Mouse (Mus musculus) kidney, adult 8-10 months (tissue): ENCODE results near the gene Fndc11.
"Not testable (repeated sequence)": the region's sequence is repeated elsewhere in the genome, so short reads cannot be mapped to it uniquely, and the experiment has no call there.

Source experiments
- DNase-seq, 2 experiments: peaks; one replicate each; pipeline ENCODE4 v3.0.0; 2022

Fndc11 gene

DNA sequence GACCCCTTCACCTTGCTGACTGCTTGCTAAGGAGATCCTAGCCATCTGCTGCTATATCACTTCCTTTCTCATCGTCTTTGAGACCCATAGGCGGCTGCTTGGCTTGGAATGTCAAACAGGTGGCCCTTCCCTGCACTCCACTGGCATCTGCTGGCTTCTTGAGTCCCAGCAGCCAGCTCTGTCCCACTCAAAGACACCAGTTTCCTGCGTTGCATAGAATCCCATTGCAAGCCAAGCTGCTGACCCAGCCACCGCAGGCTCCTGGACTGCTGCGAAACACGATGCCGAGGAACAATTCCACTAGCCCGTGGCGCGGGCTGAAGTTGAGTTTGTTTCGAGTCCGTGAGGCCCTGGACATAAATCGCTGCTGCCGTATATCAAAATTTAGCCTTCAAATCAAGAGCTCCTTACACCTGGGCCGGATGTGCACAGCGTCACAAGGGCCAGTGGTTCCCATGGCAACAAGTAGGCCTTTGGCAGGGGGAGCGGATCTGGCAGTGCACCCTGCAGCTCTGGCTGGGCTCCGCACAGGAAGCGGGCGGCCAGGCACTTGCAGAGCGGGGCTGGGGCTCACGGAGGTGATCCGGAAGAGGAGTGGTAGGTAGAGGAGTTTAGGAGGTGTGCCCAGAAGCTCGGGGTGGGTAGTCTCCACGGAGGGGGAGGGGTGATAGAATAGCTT lies at the start of gene Fndc11:
Gene Fndc11, plus strand, starts transcription at position 476 of the 679 bp plus-strand sequence.
- peak; percentile 80 to 83 for DNase-seq

GRCm38 (mm10) chr2:181174646-181175045 lies 45.2 kb upstream of the Fndc11 start:
- DNase-seq = no peak

DNA sequence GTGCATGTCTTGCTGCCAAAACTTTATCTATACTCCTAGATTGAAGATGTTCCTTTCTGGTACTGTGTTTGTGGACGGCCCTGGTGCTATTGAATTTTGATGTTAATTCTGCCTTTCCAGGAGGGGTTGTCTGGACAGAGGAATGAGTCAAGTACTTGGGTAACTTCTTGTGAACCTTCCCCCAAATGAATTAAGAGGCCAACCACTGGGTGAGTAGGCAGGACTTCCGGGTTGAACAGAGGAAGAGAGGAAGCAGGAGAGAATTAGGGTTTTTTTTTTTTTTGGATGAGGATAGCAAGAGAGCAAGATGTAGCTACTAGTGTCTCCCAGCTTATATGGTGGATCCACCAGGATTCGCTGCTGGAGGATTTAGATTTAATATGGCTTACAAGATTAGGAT lies 41.8 kb upstream of the Fndc11 start:
- DNase-seq = no peak

GRCm38 (mm10) chr2:181178471-181178870 lies 41.3 kb upstream of the Fndc11 start:
- no peak for DNase-seq

DNA sequence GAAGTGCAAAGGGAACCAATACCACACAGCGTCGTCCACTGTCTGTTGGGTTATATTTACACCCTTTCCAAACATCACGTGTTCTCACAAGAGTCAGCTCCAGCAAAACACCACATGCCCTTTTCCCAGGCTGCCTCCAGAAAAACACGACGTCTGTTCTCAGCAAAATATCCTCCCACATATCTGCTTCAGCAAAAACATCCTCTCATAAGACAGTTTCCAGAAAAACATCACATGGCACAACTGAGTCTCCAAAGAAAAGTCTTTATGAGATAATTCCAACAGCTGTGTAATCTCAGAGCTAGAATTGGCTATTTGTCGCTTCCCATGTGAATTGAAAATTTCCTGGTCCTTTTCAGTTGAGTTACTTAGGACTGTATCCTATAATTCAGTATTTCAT lies 38.9 kb upstream of the Fndc11 start:
- no peak for DNase-seq

DNA sequence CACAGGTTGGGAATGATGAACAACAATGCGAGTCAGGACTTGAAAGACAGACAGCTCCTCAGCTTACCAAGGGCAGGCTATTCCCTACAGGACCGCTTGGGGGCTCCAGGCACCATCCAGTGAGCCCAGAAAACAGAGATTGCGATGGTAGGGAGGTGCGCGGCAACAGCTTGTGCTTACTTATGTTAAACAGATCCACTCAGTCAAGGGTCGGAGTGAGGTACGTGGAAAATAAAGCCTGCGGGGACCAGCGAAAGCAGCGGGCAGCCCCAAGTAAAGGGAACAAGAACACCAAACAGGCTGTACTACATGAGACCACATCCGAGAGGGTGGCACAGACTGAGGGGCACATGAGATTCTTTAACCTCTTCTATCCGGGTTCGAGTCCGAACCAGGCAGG lies 33.2 kb upstream of the Fndc11 start:
- DNase-seq = peak; percentile 83 to 91

DNA sequence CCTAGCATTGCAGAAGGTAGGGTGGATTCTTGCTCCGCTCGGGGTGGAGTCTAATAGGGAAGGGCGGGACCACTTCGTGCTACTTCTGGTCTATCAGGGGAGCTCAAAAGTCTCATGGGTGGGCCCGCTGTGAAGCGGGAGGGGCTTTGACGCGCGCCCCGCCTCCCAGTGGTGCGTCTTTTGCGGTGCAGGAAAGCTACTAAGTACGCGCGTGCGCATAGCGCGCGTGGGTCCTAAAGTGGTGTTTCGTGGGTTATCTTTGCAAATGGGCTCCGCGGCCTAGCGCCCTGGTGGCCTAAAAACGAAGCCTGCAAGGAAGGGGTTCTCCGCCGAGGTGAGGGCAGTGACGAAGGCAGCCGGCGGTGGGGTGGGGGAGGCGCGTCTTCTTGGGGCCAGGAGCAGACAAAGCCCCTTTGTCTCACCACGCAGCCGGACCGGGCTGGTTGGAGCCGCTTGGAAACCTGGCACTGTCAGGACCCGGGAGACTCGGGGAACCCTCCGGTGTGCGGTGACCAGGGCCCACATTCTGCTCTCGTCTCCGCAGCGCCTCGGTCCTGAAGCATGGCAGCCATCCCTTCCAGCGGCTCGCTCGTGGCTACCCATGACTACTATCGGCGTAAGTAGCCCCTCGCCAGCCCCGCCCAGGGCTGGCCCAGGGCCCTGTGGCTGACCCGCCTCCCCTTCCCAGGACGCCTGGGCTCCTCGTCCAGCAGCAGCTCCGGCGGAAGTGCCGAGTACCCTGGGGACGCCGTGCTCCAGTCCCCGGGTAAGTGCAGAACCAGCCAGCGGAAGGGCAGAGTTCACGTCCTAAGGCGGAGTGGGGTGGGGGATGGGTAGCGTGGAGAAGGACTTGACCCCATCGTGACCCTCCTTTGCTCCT lies 32.5 kb upstream of the Fndc11 start, which contains the start of gene Ppdpf:
Gene Ppdpf, plus strand, starts transcription at position 127 of the 880 bp plus-strand sequence.
- peak; percentile 96 for DNase-seq

DNA sequence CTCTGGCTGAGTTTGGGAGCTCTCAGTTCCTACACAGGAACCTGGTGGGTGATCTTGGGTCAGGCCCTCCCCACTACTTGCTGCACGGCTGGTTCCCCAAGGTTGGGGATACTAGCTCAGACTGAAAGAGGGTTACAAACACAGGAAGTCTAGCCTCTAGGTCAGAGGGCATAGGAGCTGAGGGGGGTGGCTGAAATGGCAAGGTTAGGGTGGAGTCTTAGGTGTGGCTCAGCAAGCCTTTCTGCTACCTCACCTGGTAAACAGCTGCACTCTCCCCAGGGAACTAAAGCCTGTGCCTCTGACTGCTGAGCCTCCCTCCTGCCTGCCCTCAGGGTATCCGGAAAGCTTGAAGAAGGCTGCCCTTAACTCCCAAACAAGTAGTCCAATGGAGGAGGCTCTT lies 31.1 kb upstream of the Fndc11 start:
- DNase-seq = peak in 1 of 2 experiments; percentile 15

- DNase-seq = no peak
These were observed 30.5 kb upstream of the Fndc11 start for GRCm38 (mm10) chr2:181189321-181189720.

- DNase-seq = not testable (repeated sequence)
These were observed 28.4 kb upstream of the Fndc11 start for GRCm38 (mm10) chr2:181191385-181191784.

DNA sequence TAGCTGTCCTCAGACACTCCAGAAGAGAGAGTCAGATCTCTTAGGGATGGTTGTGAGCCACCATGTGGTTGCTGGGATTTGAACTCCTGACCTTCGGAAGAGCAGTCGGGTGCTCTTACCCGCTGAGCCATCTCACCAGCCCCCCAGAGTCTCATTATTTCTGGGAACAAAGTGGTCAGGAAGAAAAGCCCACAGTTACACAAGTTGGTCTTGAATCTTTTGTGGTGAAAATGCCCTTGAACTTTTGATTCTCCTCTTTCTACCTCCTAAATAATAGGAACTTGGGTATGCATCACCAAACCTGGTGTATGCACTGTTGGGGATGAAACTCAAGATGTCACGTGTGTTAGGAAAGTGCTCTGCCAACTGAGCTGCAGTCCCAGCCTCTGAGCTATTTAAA lies 27.9 kb upstream of the Fndc11 start:
- DNase-seq = no peak

DNA sequence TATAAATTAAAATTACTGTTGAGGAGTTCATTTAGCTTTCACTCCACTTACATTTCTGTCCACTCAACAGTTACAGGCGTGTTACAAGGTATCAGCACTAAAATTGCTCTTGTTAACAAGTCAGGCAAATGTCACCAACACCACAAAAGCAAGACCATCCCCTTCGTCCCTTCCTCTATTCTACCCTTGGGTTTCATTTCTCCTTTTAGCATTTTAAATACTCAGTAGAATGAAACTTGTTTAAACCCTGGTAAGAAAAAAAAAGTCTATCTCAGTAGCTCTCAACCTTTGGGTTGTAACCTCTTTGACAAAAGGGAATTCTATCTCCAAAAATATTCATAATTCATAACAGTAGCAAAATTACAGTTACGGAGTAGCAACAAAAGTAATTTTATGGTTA lies 26.8 kb upstream of the Fndc11 start:
- no peak for DNase-seq

GRCm38 (mm10) chr2:181196628-181197300 lies 23.0 kb upstream of the Fndc11 start:
- peak; percentile 70 to 73 for DNase-seq

DNA sequence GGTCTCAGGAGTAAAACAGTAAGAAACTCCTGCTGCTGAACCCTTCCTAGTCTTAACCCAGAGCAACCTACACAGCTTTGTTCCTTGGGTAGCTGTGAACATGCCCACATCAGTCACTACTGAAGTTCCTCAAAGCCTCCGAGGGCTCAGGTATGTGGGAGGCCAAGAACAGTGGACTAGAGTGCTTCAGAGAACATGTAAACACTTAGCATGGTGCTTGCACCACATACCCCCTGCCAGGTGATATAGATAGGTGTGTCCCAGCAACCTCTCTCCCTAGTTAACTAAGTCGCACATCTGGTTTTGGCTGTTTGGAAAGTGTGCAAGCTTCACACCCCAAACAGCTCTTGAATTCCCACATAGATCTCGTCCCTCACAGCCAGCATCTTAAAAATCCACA lies 18.2 kb upstream of the Fndc11 start:
- no peak for DNase-seq

- DNase-seq = no peak
These were observed 17.4 kb upstream of the Fndc11 start, which contains the start of gene Ptk6 for GRCm38 (mm10) chr2:181202422-181202821. Gene Ptk6, minus strand, starts transcription at chr2:181202789.

DNA sequence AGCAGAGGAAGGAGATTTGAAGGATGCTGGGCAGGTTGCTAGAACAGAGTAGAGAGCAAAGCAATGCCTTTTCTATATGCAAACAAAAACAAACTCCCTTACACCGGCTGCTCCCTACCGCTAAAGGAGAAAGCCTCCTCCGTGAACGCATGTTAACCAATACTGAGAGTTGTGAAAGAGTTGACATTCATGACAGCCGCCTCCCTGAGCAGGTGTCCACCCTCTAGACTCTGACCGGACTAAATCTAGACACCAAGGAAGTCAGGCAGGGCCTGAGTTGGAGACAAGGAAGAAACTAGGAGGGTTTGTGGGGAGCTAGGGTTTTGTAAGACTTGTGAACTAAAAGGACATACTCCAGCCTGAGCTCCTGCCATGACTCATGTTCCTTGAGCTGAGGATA lies 16.9 kb upstream of the Fndc11 start:
- DNase-seq = no peak

DNA sequence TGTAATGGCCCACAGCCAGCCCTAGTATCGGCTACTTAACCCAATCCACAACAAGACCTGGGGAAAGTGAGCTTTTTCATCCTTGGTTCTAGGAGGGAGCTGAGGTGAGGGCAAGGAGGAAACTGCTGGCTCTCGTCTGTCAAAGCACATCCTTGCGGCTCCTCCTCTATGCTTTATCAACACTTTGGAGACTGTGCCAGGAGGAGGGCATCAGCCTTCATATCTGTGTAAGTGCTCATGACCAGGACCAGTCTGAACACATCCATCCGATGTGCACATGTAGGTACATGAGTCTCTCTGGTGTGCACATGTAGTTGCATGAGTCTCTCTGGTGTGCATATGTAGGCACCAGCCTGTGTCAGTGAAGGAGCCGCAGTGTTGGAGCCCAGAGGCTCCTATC lies 14.1 kb upstream of the Fndc11 start:
- DNase-seq = no peak

DNA sequence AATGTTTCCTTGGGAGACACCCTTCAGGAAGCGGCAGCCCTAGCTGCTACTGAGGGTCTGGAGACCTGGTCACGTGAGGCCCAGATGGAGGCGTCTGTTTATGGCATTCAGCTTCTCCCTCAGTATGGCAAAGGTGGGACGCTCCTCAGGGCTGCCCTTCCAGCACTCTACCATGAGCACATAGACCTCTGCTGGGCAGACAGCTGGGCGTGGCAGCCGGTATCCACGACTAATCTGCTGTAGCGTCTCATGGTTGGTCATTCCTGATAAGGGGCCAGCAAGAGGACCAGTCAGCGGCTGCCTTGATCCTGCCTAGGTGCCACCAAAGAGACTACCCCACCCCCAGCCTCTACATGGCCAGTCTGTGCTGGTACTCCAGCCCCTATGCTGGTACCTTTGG lies 13.7 kb upstream of the Fndc11 start:
- DNase-seq = no peak

DNA sequence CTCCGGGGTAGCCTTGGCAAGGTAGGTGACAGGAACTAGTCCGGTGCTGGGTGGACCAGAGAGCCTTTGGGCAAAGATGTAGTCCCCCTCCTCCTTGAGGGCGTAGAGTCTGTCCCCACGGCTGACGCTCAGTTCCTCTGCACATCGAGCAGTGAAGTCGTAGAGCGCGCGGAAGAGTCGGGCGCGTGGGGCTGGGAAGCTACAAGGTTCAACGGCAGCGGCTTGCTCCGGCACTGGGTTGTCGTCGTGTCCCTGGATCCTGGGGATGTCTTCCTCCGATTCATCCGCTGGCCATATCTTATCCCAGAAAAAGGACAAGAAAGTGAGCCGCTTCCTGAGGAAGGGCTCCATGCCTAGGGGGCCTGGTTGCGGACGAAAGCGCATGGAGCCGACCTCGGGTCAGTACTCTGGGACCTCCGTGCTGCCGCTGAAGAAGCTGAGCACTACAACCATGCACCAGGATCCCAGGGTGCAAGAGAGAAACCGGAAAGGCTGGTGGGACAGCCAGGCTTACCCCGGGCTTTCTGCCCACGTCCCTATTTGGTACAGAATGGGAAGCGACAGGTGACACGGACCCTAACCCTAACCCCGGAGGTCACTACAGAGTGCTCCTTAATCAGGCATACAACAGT lies 7.3 kb upstream of the Fndc11 start:
- no peak for DNase-seq

- DNase-seq = peak; percentile 33 to 47
These were observed 6.8 kb upstream of the Fndc11 start, which contains the start of gene Srms for GRCm38 (mm10) chr2:181213021-181213445. Gene Srms, minus strand, starts transcription at chr2:181213185.

- no peak for DNase-seq
These were observed 3.8 kb upstream of the Fndc11 start for GRCm38 (mm10) chr2:181216037-181216436.

DNA sequence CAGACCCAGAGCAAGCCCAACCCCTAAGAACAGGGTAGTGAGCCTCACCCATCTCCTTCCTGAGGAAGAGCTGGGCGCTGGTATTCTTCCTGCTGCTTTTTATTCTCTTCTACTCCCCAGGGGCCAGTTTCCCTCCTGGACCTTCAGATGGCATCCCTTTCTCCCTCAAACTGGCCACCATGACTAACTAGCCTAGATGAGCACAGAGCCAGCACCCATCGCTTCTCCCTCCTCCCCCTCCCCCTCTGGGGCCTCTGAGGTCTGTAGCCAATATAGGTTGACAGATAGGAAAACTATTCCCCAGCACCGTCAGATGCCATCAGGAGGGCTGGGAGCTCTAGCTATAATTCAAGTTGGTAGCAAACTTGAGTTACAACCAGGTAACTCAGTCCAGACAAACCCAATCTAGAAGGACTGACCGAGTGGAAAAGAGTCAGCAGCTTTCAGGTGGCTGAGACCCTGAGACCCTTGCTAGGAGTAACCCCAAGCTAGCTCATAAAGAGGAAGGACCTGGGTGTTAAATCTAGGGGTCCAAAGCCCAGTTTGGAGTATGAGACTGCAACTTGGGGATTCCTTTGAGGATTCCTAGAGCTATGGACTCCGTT lies 830 bp upstream of the Fndc11 start:
- no peak for DNase-seq
